Mouse (Mus musculus) forebrain, embryonic 10.5 days (tissue): ENCODE measurements around the gene Sipa1l2. TPM values are rescaled to one million over a fixed set of nuclear protein-coding genes. Genes with fewer than 3 reads are reported as not detected.

ENCODE experiments used
- DNase-seq: peaks from one replicate; pipeline ENCODE4 v3.0.0-alpha.2; 2017; ENCODE audit warnings: low spot score; ENCODE audit errors: extremely low spot score
- H3K27ac ChIP-seq: fragments of 300-500 bp; sonication (generic); 2 replicates; pipeline ENCODE4 v1.5.1; 2016; ENCODE audit warnings: mild to moderate bottlenecking
- H3K27me3 ChIP-seq: fragments of 300-500 bp; sonication (generic); 2 replicates; pipeline ENCODE4 v1.6.1; 2016; ENCODE audit warnings: mild to moderate bottlenecking; ENCODE audit not compliant: poor library complexity, severe bottlenecking
- H3K36me3 ChIP-seq: fragments of 300-500 bp; sonication (generic); replicated peaks from 2 replicates; pipeline ENCODE4 v1.6.1; 2016; ENCODE audit warnings: mild to moderate bottlenecking, moderate library complexity
- H3K4me1 ChIP-seq: fragments of 300-500 bp; sonication (generic); 2 replicates; pipeline ENCODE4 v1.6.1; 2016
- H3K4me3 ChIP-seq: fragments of 300-500 bp; sonication (generic); 2 replicates; pipeline ENCODE4 v1.5.1; 2016; ENCODE audit warnings: mild to moderate bottlenecking, moderate library complexity
- H3K9me3 ChIP-seq: fragments of 300-500 bp; sonication (generic); 2 replicates; pipeline ENCODE4 v1.6.1; 2016; ENCODE audit warnings: mild to moderate bottlenecking, moderate library complexity
- WGBS: fragments of 180-500 bp; shearing (Covaris S2); methylation state at CpG from one replicate; pipeline ENCODE4 v1.1.7; 2016; 5-methylcytosine and 5-hydroxymethylcytosine counted together
- polyA plus RNA-seq: library from polyadenylated mRNA; unstranded; fragments of >200 nt; fragmentation: Nextera tagmentation; extraction: Ambion mirVana; gene quantifications from 2 replicates; pipeline ENCODE4 v1.2.1, GENCODE M21; 2016

The Sipa1l2 gene
- polyA plus RNA-seq, 1 experiment from 2014 or later = 15.4 TPM

DNA sequence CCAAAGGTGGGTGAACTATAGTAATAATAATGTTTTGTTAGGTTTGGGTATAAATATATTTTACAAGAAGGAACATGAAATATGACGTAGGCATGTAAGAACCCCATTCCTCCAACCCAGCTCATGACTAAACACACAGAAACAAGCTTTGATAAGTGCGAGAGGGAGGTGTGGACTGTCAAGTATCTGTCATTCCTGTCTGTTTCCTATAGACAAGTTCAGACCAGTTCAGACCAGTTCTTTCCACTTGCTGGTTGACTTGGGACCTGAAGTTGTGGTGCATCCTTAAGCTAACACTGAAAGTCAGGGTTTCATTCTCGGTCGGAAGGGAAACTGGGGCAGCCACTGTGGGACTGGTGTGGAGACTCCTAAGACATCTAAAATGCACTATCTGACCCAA lies 197.0 kb downstream of the Sipa1l2 start:
- Histone ChIP-seq H3K4me1 (peaks cover 35% of the 10 kb centered on the region), H3K27ac (no peak overlapping the region), H3K36me3 (no peaks in the 10 kb centered on the region), H3K27me3 (no peaks in the 10 kb centered on the region), H3K9me3 (0 out of 2 replicates have a peak, but pooled peaks cover 2% of the 10 kb centered on the region), H3K4me3 (no peak overlapping the region)
- no peak for DNase-seq
- WGBS = 90% methylated on average over 4 of the region's 4 CpGs

DNA sequence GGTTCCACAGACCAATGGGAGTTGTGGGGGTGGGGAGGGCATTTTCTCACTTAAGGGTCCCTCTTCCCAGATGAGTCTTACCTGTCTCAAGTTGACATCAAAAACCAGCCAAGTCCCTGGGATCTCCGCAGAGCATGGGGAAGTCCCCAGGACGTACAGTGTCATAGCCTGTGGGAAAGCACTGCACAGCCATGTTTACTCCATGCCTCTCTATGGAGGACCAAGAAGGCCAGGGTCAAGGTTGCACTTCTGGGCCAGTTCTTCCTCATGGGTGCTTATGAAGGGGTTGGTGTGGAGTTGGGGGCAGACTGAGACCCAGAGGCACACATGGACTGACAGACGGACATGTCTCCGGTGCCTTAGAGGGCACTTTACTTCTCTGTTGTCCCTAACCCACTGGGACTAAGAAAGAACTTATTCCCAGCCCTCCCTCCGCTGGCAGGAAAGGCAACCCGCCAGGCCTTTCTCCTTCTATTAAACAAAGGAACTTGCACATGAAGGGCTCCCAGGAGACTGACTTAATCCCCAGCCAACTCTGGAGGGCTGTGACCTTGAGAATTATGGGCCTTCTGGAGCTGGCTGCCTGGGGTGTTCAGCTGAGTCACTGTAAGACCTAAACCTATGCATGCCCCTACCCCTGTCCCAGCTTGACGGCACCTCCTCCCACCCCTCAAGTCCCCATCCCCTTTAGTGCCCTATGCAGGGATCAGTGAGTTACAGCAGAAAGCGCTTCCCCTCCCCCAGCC lies 199.9 kb downstream of the Sipa1l2 start:
- no peaks in the 10 kb centered on the region for H3K36me3 ChIP-seq
- WGBS = 33% methylated on average over 8 of the region's 8 CpGs
- H3K27me3 ChIP-seq = 0 out of 2 replicates have a peak, but pooled peaks cover 3% of the 10 kb centered on the region
- peak; percentile 35 for DNase-seq
- H3K9me3 ChIP-seq = 0 out of 2 replicates have a peak, but pooled peaks cover 2% of the 10 kb centered on the region
- H3K27ac ChIP-seq = peak overlapping the region; percentile 79
- peaks cover 20% of the 10 kb centered on the region for H3K4me1 ChIP-seq
- no peak overlapping the region for H3K4me3 ChIP-seq

DNA sequence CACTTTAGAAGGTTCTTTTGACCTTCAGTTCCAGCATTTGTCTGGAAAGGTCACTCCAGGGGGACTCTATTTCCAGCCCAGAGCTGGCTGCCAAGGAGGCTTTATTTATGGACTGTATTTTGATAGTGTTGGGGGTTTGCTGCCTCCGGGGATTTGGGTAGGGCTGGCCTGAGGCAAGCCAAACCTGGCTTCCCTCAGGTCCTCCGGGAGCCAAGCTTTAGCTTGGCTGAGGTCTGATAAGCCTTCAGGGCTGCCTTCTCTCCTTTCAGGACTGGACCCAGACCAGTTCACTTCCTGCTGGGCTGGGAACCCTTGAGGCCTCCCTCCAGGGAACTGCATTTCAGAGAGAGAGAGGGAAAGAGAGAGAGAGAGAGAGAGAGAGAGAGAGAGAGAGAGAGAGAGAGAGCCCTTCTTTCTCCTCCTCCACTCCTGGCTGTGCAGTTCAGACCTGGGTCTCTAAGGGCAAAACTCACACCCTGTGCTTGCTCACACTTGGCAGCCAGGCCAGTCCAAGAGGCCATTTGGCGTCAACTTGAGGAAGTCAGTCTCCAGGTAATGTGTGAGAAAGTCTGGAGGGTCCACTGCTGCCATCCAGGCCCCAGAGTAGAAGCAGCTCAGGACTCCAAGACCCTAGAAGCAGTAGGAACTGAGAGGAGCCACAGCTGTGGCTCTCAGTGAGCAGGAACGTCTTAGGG lies 201.1 kb downstream of the Sipa1l2 start:
- Histone ChIP-seq H3K4me3 (no peak overlapping the region), H3K9me3 (no peaks in the 10 kb centered on the region), H3K4me1 (peaks cover 20% of the 10 kb centered on the region), H3K27ac (peak overlapping the region; percentile 44; the same call in 1 of the 2 replicates), H3K27me3 (0 out of 2 replicates have a peak, but pooled peaks cover 3% of the 10 kb centered on the region), H3K36me3 (no peaks in the 10 kb centered on the region)
- 81% methylated on average over 4 of the region's 4 CpGs for WGBS
- DNase-seq = no peak

Other genes with a start within 250 kb of the Sipa1l2 start
- gene Map10, start 100.0 kb upstream of the Sipa1l2 start, polyA plus RNA-seq = 6.7 and 7.6 TPM in 2 replicates
- 17.2 and 17.8 TPM in 2 replicates for gene Ntpcr, start 160.2 kb upstream of the Sipa1l2 start, polyA plus RNA-seq